Mouse (Mus musculus) gastrocnemius, adult 2 months (tissue): ENCODE results near the gene Lrrk1. TPM values are rescaled to one million over a fixed set of nuclear protein-coding genes. Genes with fewer than 3 reads are reported as not detected.

Experiments
- DNase-seq: peaks from one replicate; pipeline ENCODE4 v3.0.0; 2022
- H3K27ac ChIP-seq: fragments of 200-600 bp; 2 replicates; pipeline ENCODE4 v1.8.1; 2022; ENCODE audit warnings: mild to moderate bottlenecking
- H3K4me3 ChIP-seq: fragments of 200-600 bp; 2 replicates; pipeline ENCODE4 v1.8.1; 2022; ENCODE audit warnings: mild to moderate bottlenecking, moderate library complexity
- CTCF ChIP-seq: fragments of 200-600 bp; IDR thresholded peaks from 2 replicates; pipeline ENCODE4 v1.8.1; 2022; ENCODE audit warnings: antibody characterized with exemption, mild to moderate bottlenecking, moderate library complexity
- intact Hi-C: fragments of 180-260 bp; cut with DNase I; formaldehyde crosslinking; loops from one replicate; pipeline ENCODE4 v1.15.1; 2025
- long read RNA-seq, 2 experiments: library from polyadenylated mRNA; stranded (forward); transcript quantifications; one replicate each; pipeline ENCODE4 v2.0.0; 2021
- total RNA-seq, 2 experiments: library from RNA; stranded (reverse); gene quantifications; 2 replicates each; pipeline ENCODE4 v1.2.3; 2021

Lrrk1 gene
- 1 to 10 TPM; 3.0 to 6.4 TPM for total RNA-seq
- long read RNA-seq, experiment 1, full-length matches to known transcripts, result 3 of 4 reads
- long read RNA-seq, experiment 1, partial matches to known transcripts, result 1 of 4 reads
- long read RNA-seq, experiment 1, other reads (novel, unspliced or antisense), result 0 of 4 reads
- long read RNA-seq, experiment 2, partial matches to known transcripts, result 3 of 6 reads
- long read RNA-seq, experiment 2, other reads (novel, unspliced or antisense), result 3 of 6 reads

DNA sequence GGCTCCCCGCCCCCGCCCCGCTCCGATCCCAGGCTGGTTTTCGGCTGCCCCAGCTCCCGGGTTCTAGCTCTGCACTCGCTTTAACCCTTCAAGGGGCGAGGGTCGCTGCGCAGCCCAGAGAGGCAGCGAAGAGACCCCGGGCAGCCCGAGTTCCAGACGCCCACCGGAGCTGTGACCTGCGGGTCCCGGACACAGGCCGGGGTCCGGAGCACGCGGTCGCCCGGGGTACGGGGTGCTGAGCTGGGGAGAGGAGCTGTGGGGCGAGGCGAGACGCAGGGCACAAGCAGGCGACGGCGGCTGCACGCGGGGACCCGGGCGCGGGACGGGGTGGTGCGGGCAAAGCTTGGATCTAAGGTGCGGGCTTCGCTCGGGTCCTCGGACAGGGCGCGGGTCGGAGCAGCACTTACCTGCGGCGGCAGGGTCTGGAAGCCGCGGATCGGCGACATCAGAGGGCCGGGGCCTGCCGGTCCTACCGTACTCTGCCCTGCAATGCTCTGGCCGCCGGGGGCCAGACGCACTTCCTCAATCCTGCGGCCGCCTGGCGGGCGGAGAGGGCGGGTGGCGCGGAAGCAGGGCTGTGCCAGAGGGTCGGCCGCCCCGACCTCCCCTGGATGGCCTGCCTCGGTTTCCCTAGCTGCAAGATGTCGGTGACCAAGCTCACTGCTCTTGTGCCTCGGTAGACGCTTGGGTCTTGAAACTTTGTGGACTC lies at the start of gene Lrrk1:
Gene Lrrk1 (minus strand): TSS at position 538 of the 709 bp plus-strand sequence.
- intact Hi-C loops, result loop anchor here (5.0 kb wide), 1 partner anchor 46 kb away; no protein-coding TSS in a partner anchor
- TF ChIP-seq CTCF, result peak; percentile 63

DNA sequence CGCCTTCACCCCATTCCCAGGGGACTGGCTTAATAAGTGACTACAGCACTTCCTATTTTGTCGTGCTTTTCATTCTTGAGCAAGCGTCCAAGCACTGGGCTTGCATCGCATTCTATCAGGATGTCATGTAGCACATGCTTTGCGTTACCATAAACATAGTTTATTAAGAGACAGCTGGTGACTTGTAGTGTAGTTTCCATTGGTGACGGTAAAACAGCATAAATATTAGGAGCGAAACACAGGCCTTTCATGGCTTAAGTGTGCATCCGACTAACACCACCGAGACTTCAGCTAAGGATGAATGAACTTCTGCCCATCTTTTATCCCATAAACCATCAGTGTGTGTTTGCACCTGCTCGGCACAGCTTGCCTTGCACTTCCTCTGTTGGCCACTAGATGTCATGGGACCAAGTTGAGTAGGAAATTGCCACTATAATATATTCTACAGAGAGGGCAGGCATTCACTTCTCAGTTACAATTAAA lies 46.3 kb upstream of the Lrrk1 start:
- intact Hi-C loops, result loop anchor here (1.0 to 10.0 kb wide), 2 partner anchors 227 to 400 kb away; partner anchors contain the start of gene Adamts17
- peak; percentile 70 for DNase-seq
- Histone ChIP-seq H3K27ac (no peak overlapping the region), H3K4me3 (no peak overlapping the region)
- no peak; the same call in none of the 2 replicates for TF ChIP-seq CTCF

More for the DNA sequence above, at the start of gene Lrrk1:
- Histone ChIP-seq H3K4me3 (peak within 1 kb of the TSS; percentile 97), H3K27ac (peak within 1 kb of the TSS; percentile 92)
- DNase-seq, result peak; percentile 79

DNA sequence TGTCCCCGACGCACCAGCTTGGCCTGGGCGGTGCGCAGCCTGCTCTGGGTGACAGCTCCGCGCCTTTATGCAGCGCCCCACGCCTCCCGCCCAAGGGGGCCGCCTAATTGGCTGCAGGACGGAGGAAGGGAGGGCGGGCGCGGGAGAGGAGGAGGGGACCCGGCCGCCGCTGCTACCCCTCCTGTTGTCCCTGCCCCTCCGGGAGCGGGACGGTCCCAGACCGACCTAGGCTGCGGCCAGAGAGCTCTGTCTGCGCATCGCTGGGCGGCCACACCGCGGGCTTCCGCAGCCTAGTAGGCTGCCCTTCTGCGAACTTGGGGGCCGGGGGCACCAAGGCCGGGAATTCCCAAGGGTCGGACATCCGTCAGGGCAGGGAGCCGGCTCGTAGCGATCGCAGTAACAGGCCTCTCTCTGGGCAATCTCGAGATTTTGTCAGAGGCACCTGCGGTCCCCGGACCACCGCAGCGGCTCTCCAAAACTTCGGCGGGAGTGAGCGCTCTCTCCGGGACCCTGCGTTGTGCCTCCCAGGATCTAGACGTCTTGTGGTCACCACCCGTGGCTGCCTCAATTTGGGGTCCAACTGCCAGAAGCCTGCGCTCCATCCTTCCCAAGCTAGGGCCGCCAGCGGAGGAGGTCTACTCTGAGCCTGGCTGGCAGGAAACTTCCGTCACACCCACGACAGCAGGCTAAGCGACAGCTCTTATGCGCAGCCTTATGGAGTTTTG lies 39.4 kb upstream of the Lrrk1 start, which contains the start of gene Aldh1a3:
Gene Aldh1a3 (minus strand): TSS at position 81 of the 725 bp plus-strand sequence.
- TF ChIP-seq CTCF, result no peak
- Histone ChIP-seq H3K27ac (0 out of 2 replicates have a peak within 1 kb of the TSS, but pooled peaks have one; percentile 13), H3K4me3 (peak within 1 kb of the TSS; percentile 66)
- intact Hi-C loops, result no loop called here
- peak; percentile 74 for DNase-seq

DNA sequence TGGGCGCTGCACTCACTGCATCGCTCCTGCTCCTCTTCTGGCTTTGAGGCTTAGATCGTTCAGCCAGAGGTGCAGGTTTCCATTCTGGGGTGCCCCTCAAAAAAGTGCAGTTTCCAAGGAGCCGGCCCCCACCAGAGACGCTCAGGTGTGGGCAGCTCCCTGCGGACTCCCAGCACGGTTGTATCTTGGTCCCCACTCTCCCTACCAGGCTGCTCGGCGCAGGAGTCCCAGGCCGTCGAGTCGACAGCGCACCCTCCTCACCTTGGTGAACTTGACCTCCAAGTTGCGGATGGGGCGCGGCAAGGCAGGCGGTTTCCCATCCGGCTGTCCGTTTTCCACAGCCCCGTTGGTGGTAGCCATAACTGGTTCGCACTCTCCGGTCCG lies 38.9 kb upstream of the Lrrk1 start:
- intact Hi-C loops, result no loop called here
- Histone ChIP-seq H3K27ac (no peak overlapping the region), H3K4me3 (peak overlapping the region; percentile 66)
- no peak for TF ChIP-seq CTCF
- DNase-seq, result no peak

DNA sequence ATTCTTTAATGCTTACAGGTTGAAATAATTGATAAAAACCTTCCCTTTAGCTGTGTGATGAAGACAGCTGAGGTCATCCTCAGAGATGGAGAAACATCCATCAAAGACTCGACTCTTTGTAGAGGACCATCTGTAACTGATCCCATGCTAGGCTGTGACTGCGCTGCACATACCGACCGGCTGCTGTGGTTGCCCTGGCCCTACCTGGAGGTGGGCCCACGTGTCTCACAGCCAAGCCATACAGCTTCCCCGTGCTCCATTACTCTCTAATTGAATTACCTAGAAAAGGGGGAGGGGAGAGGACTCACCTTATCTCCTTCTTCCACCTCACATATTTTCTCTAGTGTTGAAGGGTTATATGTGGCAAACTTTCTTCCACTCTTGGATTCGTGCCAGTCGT lies 33.8 kb upstream of the Lrrk1 start:
- Histone ChIP-seq H3K4me3 (no peak overlapping the region), H3K27ac (no peak overlapping the region)
- intact Hi-C loops, result no loop called here
- DNase-seq, result no peak
- no peak for TF ChIP-seq CTCF

DNA sequence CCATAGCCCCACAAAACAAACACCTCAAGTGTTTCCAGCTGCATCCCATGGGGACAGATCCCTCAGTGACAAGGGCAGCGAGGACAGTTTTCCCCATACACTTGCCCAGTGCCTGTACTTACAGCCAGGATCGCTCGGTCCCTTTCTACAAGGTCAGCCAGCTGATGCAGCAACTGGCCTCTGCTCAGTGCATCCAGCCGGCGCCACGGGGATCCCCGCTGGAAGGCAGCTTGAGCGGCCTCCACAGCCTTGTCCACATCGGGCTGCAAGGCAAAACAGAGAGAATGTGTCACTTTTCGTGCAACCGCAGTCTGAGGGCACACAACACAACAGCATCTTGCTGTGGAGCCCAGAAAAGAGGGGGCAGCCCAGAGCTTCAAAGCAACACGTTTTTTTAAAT lies 30.8 kb upstream of the Lrrk1 start:
- no peak for DNase-seq
- no peak overlapping the region for H3K27ac ChIP-seq
- intact Hi-C loops, result no loop called here
- no peak for TF ChIP-seq CTCF
- no peak overlapping the region for H3K4me3 ChIP-seq

DNA sequence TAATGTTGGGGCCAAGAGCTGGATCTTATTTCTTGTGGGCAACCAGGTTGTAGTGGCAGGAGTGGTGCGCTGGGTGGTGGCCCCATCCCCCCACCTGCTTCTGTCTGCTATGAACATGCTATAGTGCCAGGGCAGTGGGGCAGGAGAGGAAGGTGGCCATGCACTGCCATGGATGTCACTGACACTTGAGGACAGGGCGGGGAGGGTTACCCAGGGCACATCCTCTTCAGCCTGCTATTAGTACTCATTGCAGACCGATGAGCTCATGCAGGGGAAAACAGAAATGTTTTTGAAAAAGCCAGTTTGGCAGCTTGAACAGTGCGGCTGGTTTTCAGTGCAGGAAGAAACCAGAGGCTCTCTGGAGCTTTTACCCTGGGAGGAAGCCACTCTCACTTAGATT lies 28.7 kb upstream of the Lrrk1 start:
- intact Hi-C loops, result no loop called here
- Histone ChIP-seq H3K27ac (peak overlapping the region; percentile 57), H3K4me3 (no peak overlapping the region)
- peak; percentile 38 for DNase-seq
- no peak for TF ChIP-seq CTCF

DNA sequence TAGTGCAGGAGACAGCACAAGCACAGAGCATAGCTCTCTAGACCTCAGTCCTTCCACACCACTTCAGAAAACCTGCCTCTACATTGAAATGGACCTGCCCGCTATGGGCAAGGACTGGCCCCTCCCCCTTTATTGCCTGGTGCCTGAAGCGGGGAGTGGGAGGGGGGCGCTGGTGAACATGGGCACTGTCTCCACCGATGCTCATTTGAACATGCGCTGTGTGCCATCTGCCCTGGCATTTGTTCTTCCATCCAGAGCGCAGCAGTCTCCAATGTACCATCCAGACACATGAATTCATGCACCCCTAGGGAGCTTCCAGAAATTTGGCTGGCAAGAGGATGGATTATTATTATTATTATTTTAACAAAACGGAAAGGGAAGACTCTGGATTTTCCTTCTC lies 24.9 kb upstream of the Lrrk1 start:
- no peak overlapping the region for H3K4me3 ChIP-seq
- no peak overlapping the region for H3K27ac ChIP-seq
- no peak for DNase-seq
- intact Hi-C loops, result no loop called here
- no peak for TF ChIP-seq CTCF

DNA sequence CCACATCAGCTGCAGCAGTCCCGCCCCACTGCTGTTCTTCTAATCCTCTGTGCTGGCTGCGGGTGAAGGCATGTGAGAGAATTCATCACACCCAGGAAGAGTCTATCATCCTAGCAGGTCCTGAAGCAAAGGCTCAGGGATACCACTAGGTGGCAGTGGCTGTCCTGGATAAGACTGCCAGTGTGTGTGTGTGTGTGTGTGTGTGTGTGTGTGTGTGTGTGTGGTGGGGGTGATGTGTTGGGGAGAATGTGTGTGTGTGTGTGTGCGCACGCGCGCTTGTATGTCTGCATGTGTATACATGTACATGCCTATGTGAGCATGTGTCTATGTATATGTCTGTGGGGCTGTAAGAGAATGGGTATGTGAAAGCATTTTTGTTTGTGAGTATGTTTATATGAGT lies 21.3 kb upstream of the Lrrk1 start:
- Histone ChIP-seq H3K27ac (no peak overlapping the region), H3K4me3 (no peak overlapping the region)
- peak; percentile 52 for TF ChIP-seq CTCF
- peak; percentile 36 for DNase-seq
- intact Hi-C loops, result no loop called here

DNA sequence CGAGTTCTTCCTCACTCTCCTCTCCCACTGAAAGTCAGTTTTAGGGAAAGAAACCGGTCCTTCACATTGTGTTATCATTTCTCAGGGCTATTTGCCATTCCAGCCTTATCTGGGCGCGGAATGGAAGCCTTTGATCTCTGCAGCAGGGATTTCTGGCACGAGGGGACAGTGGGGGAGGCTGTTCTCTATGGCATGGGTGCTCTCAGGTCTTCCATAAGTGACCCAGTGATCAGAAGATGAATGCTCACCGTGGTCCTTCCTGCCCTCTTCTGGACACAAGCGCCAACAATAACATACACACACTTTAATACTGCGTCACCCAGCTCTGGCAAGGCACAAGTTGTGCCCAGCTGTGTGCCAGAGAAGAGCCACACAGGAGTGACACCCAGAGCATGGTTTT lies 18.8 kb upstream of the Lrrk1 start:
- no peak overlapping the region for H3K4me3 ChIP-seq
- no peak for DNase-seq
- intact Hi-C loops, result no loop called here
- TF ChIP-seq CTCF, result no peak
- no peak overlapping the region; the same call in 1 of the 2 replicates for H3K27ac ChIP-seq

DNA sequence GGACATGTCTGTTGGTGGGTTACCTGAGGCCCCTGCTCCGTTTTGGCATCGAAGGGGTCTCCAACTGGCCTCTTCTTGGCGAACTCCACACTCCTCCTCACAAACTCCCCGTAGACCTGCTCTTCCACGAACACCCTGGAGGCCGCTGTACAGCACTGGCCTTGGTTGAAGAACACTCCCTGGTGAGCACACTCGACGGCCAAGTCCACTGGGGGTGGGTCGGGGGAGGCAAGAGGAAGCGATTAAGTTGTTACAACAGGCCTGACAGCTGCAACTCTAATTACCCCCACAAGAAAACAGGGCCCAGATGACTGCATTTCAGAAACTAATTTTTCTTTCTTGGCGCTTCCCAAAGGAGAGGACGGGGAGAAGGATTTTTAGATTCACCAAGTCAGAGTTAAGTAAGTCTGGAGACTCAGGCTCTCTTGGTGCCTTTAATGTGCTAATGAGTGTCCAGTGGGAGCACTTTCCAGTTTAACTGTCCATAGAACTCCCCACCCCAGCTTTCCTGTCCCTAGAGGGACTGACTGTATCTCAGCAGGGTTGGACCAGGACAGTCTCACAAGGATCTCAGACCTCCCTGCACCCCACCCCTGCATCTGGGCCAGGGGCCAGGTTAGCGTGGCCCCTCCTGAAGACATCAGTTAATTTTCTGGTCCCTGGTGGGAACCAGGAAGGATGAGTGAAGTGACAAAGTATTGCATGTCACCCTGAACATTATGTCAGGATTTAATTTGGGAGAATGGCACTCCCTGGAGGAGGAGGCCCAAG lies 18.0 kb upstream of the Lrrk1 start:
- peak; percentile 52 for DNase-seq
- no peak for TF ChIP-seq CTCF
- Histone ChIP-seq H3K4me3 (no peak overlapping the region), H3K27ac (peak overlapping the region; percentile 44; the same call in 1 of the 2 replicates)
- intact Hi-C loops, result no loop called here

DNA sequence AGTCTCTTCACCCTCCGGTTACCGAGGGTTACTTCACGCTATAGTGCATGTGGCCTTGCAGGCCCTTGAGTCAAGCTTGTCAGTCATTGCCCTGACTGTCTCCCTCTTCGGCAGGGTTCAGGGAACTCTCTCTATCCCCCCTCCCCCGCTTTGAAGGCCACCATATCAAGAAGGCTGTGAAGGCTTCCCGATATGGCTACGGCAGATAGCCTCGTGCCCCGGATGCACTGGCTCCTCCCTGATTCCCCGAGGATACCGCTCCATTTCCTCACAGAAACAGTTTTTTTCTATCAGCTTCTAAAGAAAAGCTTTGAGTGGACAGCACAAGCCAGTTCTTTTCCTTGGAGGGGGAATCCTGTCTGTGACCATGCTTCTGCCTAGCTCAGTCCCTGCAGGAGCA lies 17.4 kb upstream of the Lrrk1 start:
- intact Hi-C loops, result no loop called here
- no peak for TF ChIP-seq CTCF
- Histone ChIP-seq H3K4me3 (no peak overlapping the region), H3K27ac (peak overlapping the region; percentile 44; the same call in 1 of the 2 replicates)
- DNase-seq, result no peak
